Comparison of ENCODE assay signal across 9 mouse cellular contexts in genomic region chr3:121489462-121490118, GRCm38 (mm10). TPM values are rescaled to one million over a fixed set of nuclear protein-coding genes. Genes with fewer than 3 reads are reported as not detected.
DNase-seq lines count a peak whose midpoint lies in the region; ATAC-seq and TF ChIP-seq lines count a peak whose summit lies in the region.
"Had no signal": no experiment of that assay in that cellular context is flagged by ENCODE, and none has a peak within 500 bp of the region (broad histone marks: within the 10 kb centered on the region; RNA-seq: fewer than 3 reads in every experiment).

No protein-coding gene starts in this region.

- 0 out of 2 replicates have a peak overlapping the region, but pooled peaks have one; percentile 6 for H3K9ac ChIP-seq in hindbrain, postnatal 0 days (replicated peaks; ENCODE audit: low read length)
- H3K9ac ChIP-seq in limb, embryonic 14.5 days (ENCODE audit: low read depth, low read length, severe bottlenecking): no peak overlapping the region

- H3K4me3 ChIP-seq in gastrocnemius, adult 2 months: peak overlapping the region; percentile 7; the same call in 1 of the 2 replicates
- no peak overlapping the region for H3K4me3 ChIP-seq in hindbrain, postnatal 0 days (ENCODE audit: low read length)
- H3K4me3 ChIP-seq in limb, embryonic 14.5 days (replicated peaks; ENCODE audit: low read length): no peak overlapping the region

- H3K9me3 ChIP-seq in hindbrain, postnatal 0 days (ENCODE audit: low read length): no peaks in the 10 kb centered on the region
- no peaks in the 10 kb centered on the region for H3K9me3 ChIP-seq in limb, embryonic 14.5 days (ENCODE audit: control insufficient read depth, low read length)

- 0 out of 2 replicates have a peak, but pooled peaks cover 10% of the 10 kb centered on the region for H3K4me1 ChIP-seq in hindbrain, postnatal 0 days (ENCODE audit: insufficient read depth, low read length)
- peaks cover 28% of the 10 kb centered on the region for H3K4me1 ChIP-seq in limb, embryonic 14.5 days (ENCODE audit: control insufficient read depth, insufficient read depth, low read length)

- no peaks in the 10 kb centered on the region for H3K36me3 ChIP-seq in hindbrain, postnatal 0 days (ENCODE audit: insufficient read depth, low read length)
- no peaks in the 10 kb centered on the region for H3K36me3 ChIP-seq in limb, embryonic 14.5 days (ENCODE audit: control insufficient read depth, insufficient read depth, low read length)

- peak; percentile 82 for ATAC-seq in hindbrain, postnatal 0 days
- ATAC-seq in limb, embryonic 14.5 days (ENCODE audit: low FRiP score, low read depth): peak; percentile 76

- WGBS in hindbrain, postnatal 0 days: 25% methylated on average over 12 of the region's 12 CpGs
- WGBS in limb, embryonic 14.5 days: 43% methylated on average over 12 of the region's 12 CpGs

- no peak for DNase-seq in gastrocnemius, adult 2 months
- DNase-seq in gastrocnemius, postnatal 10 days: no peak
- peak; percentile 87 for DNase-seq in brain, embryonic 14.5 days (ENCODE audit: low read depth)
- peak; percentile 79 for DNase-seq in hindbrain, postnatal 0 days (ENCODE audit: low spot score)
- peak; percentile 71 for DNase-seq in limb, embryonic 14.5 days (ENCODE audit: low spot score)
- no peak for DNase-seq in adrenal gland, postnatal 25 days
- DNase-seq in MN1 (ENCODE audit: low spot score): no peak
- DNase-seq in cerebellum, postnatal 14 days: no peak
- DNase-seq: heart, postnatal 4 days had no signal

- H3K27ac ChIP-seq in gastrocnemius, adult 2 months: peak overlapping the region; percentile 63
- peak overlapping the region; percentile 70 for H3K27ac ChIP-seq in hindbrain, postnatal 0 days
- peak overlapping the region; percentile 59 for H3K27ac ChIP-seq in limb, embryonic 14.5 days (replicated peaks; ENCODE audit: low read depth, low read length)

- TF ChIP-seq POLR2A in brain, embryonic 14.5 days (IDR thresholded peaks at IDR 0.05; ENCODE audit: borderline replicate concordance, extremely low read depth, insufficient read depth, insufficient read length, poor library complexity, severe bottlenecking): no peak
- TF ChIP-seq POLR2A in limb, embryonic 14.5 days (IDR thresholded peaks at IDR 0.05; ENCODE audit: borderline replicate concordance, extremely low read depth, insufficient read depth, insufficient read length): no peak

- intact Hi-C loops in gastrocnemius, adult 2 months (cut with DNase I): no loop called here

- H3K4me2 ChIP-seq in hindbrain, postnatal 0 days (ENCODE audit: low read depth, low read length): peak overlapping the region; percentile 18; the same call in 1 of the 2 replicates
- H3K4me2 ChIP-seq in limb, embryonic 14.5 days (replicated peaks; ENCODE audit: low read depth, low read length, severe bottlenecking): 0 out of 2 replicates have a peak overlapping the region, but pooled peaks have one; percentile 13

- TF ChIP-seq CTCF in gastrocnemius, adult 2 months (IDR thresholded peaks at IDR 0.05): no peak
- TF ChIP-seq CTCF in brain, embryonic 14.5 days (IDR thresholded peaks at IDR 0.05; ENCODE audit: borderline replicate concordance, extremely low read depth, insufficient read depth, insufficient read length): no peak
- TF ChIP-seq CTCF in hindbrain, postnatal 0 days (IDR thresholded peaks at IDR 0.05; ENCODE audit: low read depth): no peak

- no peaks in the 10 kb centered on the region for H3K27me3 ChIP-seq in hindbrain, postnatal 0 days (ENCODE audit: insufficient read depth, low read length)
- H3K27me3 ChIP-seq in limb, embryonic 14.5 days (ENCODE audit: control insufficient read depth, insufficient read depth, low read length): no peaks in the 10 kb centered on the region

RNA-seq across cellular contexts. Expression of gene Slc44a3, which starts 42.6 kb away (rescaled TPM):
- total RNA-seq in gastrocnemius, adult 2 months (2021): not detected
- total RNA-seq in gastrocnemius, postnatal 10 days (2021): under 1 TPM; 0.18 to 0.33 TPM
- 0.19 and 0.29 TPM in 2 replicates for polyA plus RNA-seq in brain, embryonic 14.5 days (2012; rRNA removed)
- 0.14 and 0.68 TPM in 2 replicates for total RNA-seq in hindbrain, postnatal 0 days (2014; rRNA removed)
- polyA plus RNA-seq in hindbrain, postnatal 0 days (2015; fragmentation: Nextera tagmentation; extraction: Ambion mirVana): 0.51 and 0.96 TPM in 2 replicates
- 0.82 and 0.91 TPM in 2 replicates for polyA plus RNA-seq in limb, embryonic 14.5 days (2012; rRNA removed)
- 1.7 and 2.3 TPM in 2 replicates for polyA plus RNA-seq in limb, embryonic 14.5 days (2014; fragmentation: Nextera tagmentation; extraction: Ambion mirVana)
- 24.0 and 25.1 TPM in 2 replicates for total RNA-seq in adrenal gland, postnatal 25 days (2021)

Comparison
In these comparisons a context has a peak if more than half of its experiments do, and no peak if none do; other contexts are left out.
1. DNase-seq: peak in brain, embryonic 14.5 days (single experiment), hindbrain, postnatal 0 days (single experiment) and limb, embryonic 14.5 days (single experiment); none in gastrocnemius, adult 2 months (single experiment), gastrocnemius, postnatal 10 days (single experiment), adrenal gland, postnatal 25 days (single experiment), MN1 (single experiment) and cerebellum, postnatal 14 days (0 of 2).
2. RNA of gene Slc44a3, which starts 42.6 kb away (total RNA-seq): 24.0 to 25.1 TPM in adrenal gland, postnatal 25 days; 0.14 to 0.68 TPM in hindbrain, postnatal 0 days, 0.18 to 0.33 TPM in gastrocnemius, postnatal 10 days and not detected in gastrocnemius, adult 2 months; every median in the first group is over 10 times any median in the second.
3. Peak in every context shown above with its lines, with median percentiles within 50 percentile points of each other: H3K27ac ChIP-seq.